Mouse (Mus musculus) macrophage (primary cell): ENCODE results near the gene Olfr920. TPM values are rescaled to one million over a fixed set of nuclear protein-coding genes. Genes with fewer than 3 reads are reported as not detected.
A peak's percentile ranks its signal among the peaks of the same experiment; 100 is the strongest.

Source experiments
- H3K27ac ChIP-seq: fragments of 350-480 bp; formaldehyde crosslinking; 2 replicates; pipeline ENCODE4 v1.9.0; 2021
- H3K36me3 ChIP-seq: fragments of 350-480 bp; formaldehyde crosslinking; 2 replicates; pipeline ENCODE4 v1.9.0; 2021; ENCODE audit errors: inconsistent target
- H3K4me3 ChIP-seq: fragments of 350-480 bp; formaldehyde crosslinking; 2 replicates; pipeline ENCODE4 v1.9.0; 2021; ENCODE audit errors: inconsistent target
- H3K79me2 ChIP-seq: fragments of 350-480 bp; formaldehyde crosslinking; 2 replicates; pipeline ENCODE4 v1.9.0; 2021; ENCODE audit errors: inconsistent target
- WGBS: methylation state at CpG from one replicate; pipeline ENCODE4 v1.1.7; 2026; ENCODE audit warnings: inconsistent platforms; ENCODE audit not compliant: missing documents; 5-methylcytosine and 5-hydroxymethylcytosine counted together
- polyA plus RNA-seq: library from polyadenylated mRNA; stranded (reverse); fragments of 250-400 nt; gene quantifications from 3 replicates; pipeline ENCODE4 v1.2.4, GENCODE M21; 2018; ENCODE audit warnings: inconsistent platforms
- total RNA-seq, 78 experiments: library from RNA; depleted of rRNA; stranded (reverse); fragments of 250-400 nt; gene quantifications; 1 replicate in 9 of 78; 2 replicates in 24 of 78; 3 replicates in 43 of 78; 4 replicates in 2 of 78; pipeline ENCODE4 v1.2.4; 2018; ENCODE audit warnings: inconsistent platforms in 56 of 78

Gene Olfr920
- 10 to 100 TPM in 1 of 26 experiments, 1 to 10 TPM in 25; 1.1 to 15.2 (median 3.0) TPM for total RNA-seq (2018; cell fraction: chromatin; rRNA removed)
- total RNA-seq (2018; cell fraction: cytosol; rRNA removed): under 1 TPM; 0.03 to 0.32 (median 0.18) TPM
- total RNA-seq (2018; cell fraction: nucleus; rRNA removed): 1 to 10 TPM in 25 of 26 experiments, under 1 TPM in 1; 0.56 to 8.3 (median 3.2) TPM
- 0.06 to 0.48 TPM (median 0.29 TPM) in 3 replicates for polyA plus RNA-seq

GRCm38 (mm10) chr9:38751999-38752398, at the start of gene Olfr920:
Gene Olfr920, plus strand, starts transcription at chr9:38752299.
- Histone ChIP-seq H3K36me3 (peaks cover 6% of the 10 kb centered on the region; the same call in 1 of the 2 replicates), H3K27ac (no peak within 1 kb of the TSS), H3K4me3 (no peak within 1 kb of the TSS), H3K79me2 (no peaks in the 10 kb centered on the region)
- WGBS: 100% methylated on average over 1 of the region's 1 CpGs

GRCm38 (mm10) chr9:38718102-38718501, 34.0 kb upstream of the Olfr920 start, which contains the start of gene Vwa5a:
Gene Vwa5a, plus strand, starts transcription at chr9:38718268.
- Histone ChIP-seq H3K27ac (peak within 1 kb of the TSS; percentile 86), H3K4me3 (peak within 1 kb of the TSS; percentile 98)
- 0% methylated on average over 4 of the region's 4 CpGs for WGBS

DNA sequence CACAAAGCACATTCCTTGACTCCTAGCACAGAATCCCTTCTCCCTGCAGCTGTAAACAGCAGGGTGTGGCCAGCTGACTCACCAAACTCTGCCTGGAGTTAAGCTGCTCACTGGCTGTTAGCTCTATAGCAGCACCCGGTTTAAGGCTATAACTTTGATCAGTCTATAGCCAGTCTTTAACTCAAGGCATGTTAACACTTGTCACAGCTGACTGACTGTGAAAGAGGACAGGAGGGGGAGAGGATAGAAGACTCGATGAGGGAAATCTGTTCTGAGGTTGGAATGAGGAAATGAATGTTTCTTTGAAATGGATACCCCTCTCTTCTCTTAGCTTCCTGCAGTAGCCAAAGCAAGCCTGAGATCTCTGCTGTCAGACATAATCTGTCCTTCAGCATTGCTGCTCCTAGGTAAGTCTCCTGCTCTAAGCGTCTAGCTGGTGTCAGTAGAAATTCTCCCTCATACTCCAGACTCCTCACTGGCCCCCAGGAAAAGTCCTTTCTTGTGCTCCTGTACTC, 33.1 kb upstream of the Olfr920 start:
- 9% methylated on average over 3 of the region's 3 CpGs for WGBS
- peak overlapping the region; percentile 86 for H3K27ac ChIP-seq
- H3K36me3 ChIP-seq: peaks cover 25% of the 10 kb centered on the region
- H3K79me2 ChIP-seq: peaks cover 57% of the 10 kb centered on the region
- peak overlapping the region; percentile 98 for H3K4me3 ChIP-seq

More at GRCm38 (mm10) chr9:38718102-38718501, 34.0 kb upstream of the Olfr920 start, which contains the start of gene Vwa5a:
- peaks cover 50% of the 10 kb centered on the region for H3K79me2 ChIP-seq
- peaks cover 19% of the 10 kb centered on the region for H3K36me3 ChIP-seq

GRCm38 (mm10) chr9:38724044-38724443, 28.1 kb upstream of the Olfr920 start:
- WGBS: 88% methylated on average over 1 of the region's 1 CpGs
- Histone ChIP-seq H3K36me3 (peaks cover 45% of the 10 kb centered on the region), H3K27ac (peak overlapping the region; percentile 54), H3K79me2 (peaks cover 65% of the 10 kb centered on the region), H3K4me3 (no peak overlapping the region)

GRCm38 (mm10) chr9:38728218-38728617, 23.9 kb upstream of the Olfr920 start:
- H3K27ac ChIP-seq: peak overlapping the region; percentile 62
- H3K4me3 ChIP-seq: no peak overlapping the region
- WGBS: 13% methylated on average over 3 of the region's 3 CpGs
- H3K36me3 ChIP-seq: peaks cover 57% of the 10 kb centered on the region
- peaks cover 32% of the 10 kb centered on the region for H3K79me2 ChIP-seq

DNA sequence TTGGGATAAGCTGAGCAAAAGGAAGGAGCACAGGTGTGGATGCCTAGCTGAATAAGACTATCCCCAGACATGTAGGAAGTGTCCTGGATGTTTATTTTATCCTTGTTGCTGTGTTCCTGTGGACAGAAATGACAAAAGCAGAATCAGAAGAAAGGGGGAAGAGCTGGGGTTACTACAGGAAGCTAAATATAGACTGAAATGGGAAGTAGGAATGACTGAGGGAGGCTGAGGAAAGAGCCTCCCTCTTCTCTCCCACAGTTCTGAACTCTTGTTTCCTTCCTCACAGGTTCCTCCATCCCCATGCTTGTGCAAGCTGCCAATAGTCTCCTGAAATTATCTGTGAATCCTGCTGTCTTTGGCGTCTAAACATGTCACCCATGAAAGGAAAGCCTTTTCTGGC, 10.7 kb upstream of the Olfr920 start:
- Histone ChIP-seq H3K79me2 (no peaks in the 10 kb centered on the region), H3K4me3 (no peak overlapping the region), H3K27ac (peak overlapping the region; percentile 39), H3K36me3 (peaks cover 73% of the 10 kb centered on the region)
- 50% methylated on average over 1 of the region's 1 CpGs for WGBS

GRCm38 (mm10) chr9:38744619-38745315, 7.3 kb upstream of the Olfr920 start:
- 94% methylated on average over 4 of the region's 4 CpGs for WGBS
- H3K36me3 ChIP-seq: peaks cover 48% of the 10 kb centered on the region
- H3K79me2 ChIP-seq: no peaks in the 10 kb centered on the region
- H3K27ac ChIP-seq: no peak overlapping the region
- no peak overlapping the region for H3K4me3 ChIP-seq

DNA sequence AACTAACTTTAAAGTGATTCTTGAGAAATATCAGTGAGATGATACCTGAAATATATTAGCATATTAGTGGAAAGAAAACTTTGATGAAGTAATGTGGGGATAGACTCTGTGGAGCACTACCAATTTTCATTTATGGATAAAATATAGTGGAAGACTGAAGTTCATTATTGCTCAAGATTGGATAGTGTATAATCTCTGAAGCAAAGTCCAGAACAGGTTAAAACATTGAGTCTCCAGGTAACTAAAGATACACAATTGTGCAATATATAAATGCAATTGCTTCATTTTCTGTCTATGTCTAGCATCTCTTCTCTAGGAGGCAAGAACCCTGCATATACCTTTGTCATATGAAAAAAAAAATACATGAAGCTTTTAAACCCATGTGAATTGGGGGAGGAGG, 20.7 kb downstream of the Olfr920 start, which contains the start of gene Olfr921:
Gene Olfr921 (plus strand): TSS at position 301 of the 400 bp plus-strand sequence.
- Histone ChIP-seq H3K4me3 (no peak within 1 kb of the TSS), H3K36me3 (no peaks in the 10 kb centered on the region), H3K79me2 (no peaks in the 10 kb centered on the region), H3K27ac (no peak within 1 kb of the TSS)

DNA sequence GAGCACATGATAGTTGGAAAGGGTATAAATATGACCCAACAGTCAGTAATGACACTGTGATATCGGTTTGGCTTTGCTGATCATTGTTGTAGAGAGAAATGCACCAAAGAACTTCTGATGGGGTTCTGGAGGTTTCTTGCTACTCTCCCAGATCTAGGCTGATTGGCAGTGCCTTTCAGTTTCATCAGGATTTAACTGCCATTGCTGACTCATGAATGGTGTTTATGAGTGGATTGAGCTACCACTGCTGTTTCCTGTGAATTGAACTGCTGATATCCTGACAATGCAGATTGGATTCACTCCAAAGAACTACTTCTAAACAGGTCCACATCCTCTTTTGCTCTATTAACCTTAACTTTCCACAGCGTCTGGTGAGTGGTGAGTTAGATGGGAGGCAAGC, 40.6 kb downstream of the Olfr920 start:
- 58% methylated on average over 2 of the region's 2 CpGs for WGBS
- Histone ChIP-seq H3K27ac (no peak overlapping the region), H3K36me3 (no peaks in the 10 kb centered on the region), H3K79me2 (no peaks in the 10 kb centered on the region), H3K4me3 (no peak overlapping the region)

DNA sequence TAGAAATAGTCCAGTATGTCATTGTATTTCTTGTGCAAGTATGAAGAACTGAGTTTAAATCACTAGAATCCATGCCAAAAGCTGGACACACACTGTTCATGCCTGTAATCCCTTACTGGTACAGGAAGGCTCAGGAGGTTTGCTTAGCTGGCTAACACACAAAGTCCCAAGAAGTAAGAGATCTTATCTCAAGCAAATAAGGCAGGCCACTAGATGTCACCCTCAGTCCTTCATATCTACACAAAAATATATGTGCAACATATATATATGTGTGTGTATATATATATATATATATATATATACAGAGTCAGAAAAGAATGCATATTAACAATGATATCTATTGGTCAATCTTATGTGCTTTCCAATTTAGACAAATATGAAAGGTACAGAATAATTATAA, 53.6 kb downstream of the Olfr920 start:
- H3K36me3 ChIP-seq: no peaks in the 10 kb centered on the region
- no peaks in the 10 kb centered on the region for H3K79me2 ChIP-seq
- H3K4me3 ChIP-seq: no peak overlapping the region
- H3K27ac ChIP-seq: no peak overlapping the region

Other genes starting within 250 kb of the Olfr920 start
- not detected in 3 replicates for gene Olfr911-ps1, start 230.7 kb upstream of the Olfr920 start, polyA plus RNA-seq
- not detected in 3 replicates for gene Olfr910, start 214.4 kb upstream of the Olfr920 start, polyA plus RNA-seq
- not detected in 3 replicates for gene Olfr912, start 172.1 kb upstream of the Olfr920 start, polyA plus RNA-seq
- gene Olfr913, start 159.5 kb upstream of the Olfr920 start, polyA plus RNA-seq: not detected in 3 replicates
- not detected in 3 replicates for gene Olfr914, start 147.2 kb upstream of the Olfr920 start, polyA plus RNA-seq
- gene Olfr916, start 92.4 kb upstream of the Olfr920 start, polyA plus RNA-seq: not detected in 3 replicates
- gene Olfr917, start 86.5 kb upstream of the Olfr920 start, polyA plus RNA-seq: not detected in 3 replicates
- not detected in 3 replicates for gene Olfr918, start 77.7 kb upstream of the Olfr920 start, polyA plus RNA-seq
- gene Olfr919, start 48.6 kb upstream of the Olfr920 start, polyA plus RNA-seq: not detected in 3 replicates
- 114 to 137 TPM (median 132 TPM) in 3 replicates for gene Vwa5a, start 34.0 kb upstream of the Olfr920 start, polyA plus RNA-seq
- not detected in 3 replicates for gene Olfr921, start 20.8 kb downstream of the Olfr920 start, polyA plus RNA-seq
- not detected in 3 replicates for gene Olfr922, start 62.3 kb downstream of the Olfr920 start, polyA plus RNA-seq
- not detected in 3 replicates for gene Olfr923, start 74.2 kb downstream of the Olfr920 start, polyA plus RNA-seq
- not detected in 3 replicates for gene Olfr924, start 92.2 kb downstream of the Olfr920 start, polyA plus RNA-seq
- not detected in 3 replicates for gene Olfr26, start 102.8 kb downstream of the Olfr920 start, polyA plus RNA-seq
- not detected in 3 replicates for gene Olfr926, start 124.8 kb downstream of the Olfr920 start, polyA plus RNA-seq
- not detected in 3 replicates for gene Olfr930, start 177.5 kb downstream of the Olfr920 start, polyA plus RNA-seq
- gene Olfr933, start 220.0 kb downstream of the Olfr920 start, polyA plus RNA-seq: not detected in 3 replicates
- gene Olfr934, start 236.0 kb downstream of the Olfr920 start, polyA plus RNA-seq: not detected in 3 replicates
- not detected in 3 replicates for gene Olfr935, start 247.4 kb downstream of the Olfr920 start, polyA plus RNA-seq